Mouse (Mus musculus) 3134 (cell line): Measurements from ENCODE around the gene Cir1.

Source experiments
- DNase-seq: peaks from one replicate; pipeline ENCODE4 v3.0.0-alpha.2; 2011; ENCODE audit warnings: low spot score; ENCODE audit not compliant: insufficient read length; ENCODE audit errors: extremely low read depth

The Cir1 gene

DNA sequence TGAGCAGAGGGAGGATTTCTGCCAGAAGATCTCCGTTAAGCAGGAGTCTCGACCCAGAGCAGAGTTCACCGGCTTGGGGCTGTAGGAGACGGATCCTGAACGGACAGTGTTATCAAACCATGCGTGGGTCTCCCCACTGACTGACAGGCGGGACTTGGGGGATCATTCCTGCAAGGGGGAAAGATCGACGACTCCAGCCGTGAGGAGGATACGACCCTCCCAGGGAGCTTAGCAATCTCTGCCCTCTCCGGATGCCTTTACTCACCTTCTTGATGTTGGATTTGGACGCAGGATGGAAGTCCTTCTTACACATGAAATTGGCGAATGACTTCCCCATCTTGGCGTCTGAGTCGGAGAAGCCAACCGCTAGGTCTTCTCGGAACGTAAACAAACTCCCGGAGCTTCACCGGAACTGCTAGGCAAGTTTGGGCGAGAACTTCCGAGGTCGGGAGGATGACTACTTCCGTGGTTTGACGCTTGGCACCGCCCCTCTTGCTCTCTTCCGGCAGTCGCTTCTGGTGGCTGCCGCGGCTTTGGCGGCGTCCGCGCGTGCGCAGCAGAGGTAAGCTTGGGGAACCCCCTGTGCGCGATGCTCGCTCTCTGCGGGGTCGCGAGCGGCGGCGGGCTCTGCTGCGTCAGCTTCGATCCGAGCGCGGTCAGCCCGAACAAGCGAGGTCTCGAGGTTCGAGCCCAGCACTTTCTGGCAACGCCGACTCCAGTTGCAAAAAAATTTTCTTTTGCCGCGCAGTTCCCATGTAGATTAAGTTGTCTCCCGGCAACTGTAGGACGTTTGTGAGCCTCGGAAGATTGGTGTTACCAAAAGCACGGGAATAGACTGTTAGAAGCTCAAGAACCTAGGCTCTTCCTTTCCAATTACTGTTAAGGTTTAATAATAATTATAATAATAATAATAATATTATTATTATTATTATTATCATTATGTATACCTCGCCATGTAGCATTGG lies at the start of gene Cir1, which contains the start of gene Scrn3:
Cir1 (minus strand) TSS at position 550 of the 965 bp plus-strand sequence.
Scrn3 (plus strand) TSS at position 450 of the 965 bp plus-strand sequence.
- peak; percentile 96 for DNase-seq

- DNase-seq, result no peak
Measured at GRCm38 (mm10) chr2:73360536-73360935, 48.0 kb upstream of the Cir1 start.

DNA sequence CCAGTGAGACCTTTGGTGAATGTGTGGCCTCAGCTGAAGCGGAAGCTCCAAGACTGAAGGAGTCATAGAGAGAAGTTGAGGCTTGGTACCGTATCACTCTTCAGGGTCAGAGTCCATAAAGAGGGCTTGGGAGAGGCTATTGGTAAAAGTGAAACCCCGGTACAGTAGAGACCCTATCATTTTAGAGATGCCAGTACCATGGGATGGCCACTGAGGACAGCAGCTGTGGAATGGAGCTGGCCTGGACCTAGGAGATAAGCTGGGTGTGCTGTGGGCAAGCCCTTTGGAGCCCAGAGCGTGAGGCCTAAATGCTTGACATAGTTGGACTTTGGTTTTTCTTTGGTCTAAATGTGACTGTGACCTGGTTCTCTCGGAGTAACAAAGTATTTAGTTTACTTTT lies 47.4 kb upstream of the Cir1 start:
- no peak for DNase-seq

DNA sequence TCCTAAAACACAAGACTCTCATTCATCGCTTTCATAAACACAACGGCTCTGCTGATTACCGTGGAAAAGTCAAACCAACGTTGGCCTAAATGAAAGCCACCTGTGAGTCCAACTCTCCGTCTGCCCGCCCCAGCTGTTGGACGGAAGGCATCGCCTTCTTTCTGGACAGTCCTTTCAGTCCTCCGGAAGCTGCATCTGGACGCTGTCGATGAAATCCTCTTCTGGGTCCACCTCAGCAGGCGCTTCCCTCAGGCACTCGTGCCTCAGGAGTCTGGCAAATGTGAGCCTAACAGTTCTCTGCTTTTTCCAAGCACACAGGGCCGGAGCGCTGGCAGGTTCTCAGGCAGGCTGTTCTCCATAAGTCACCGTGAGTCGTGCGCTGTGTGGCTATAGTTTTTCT lies 44.5 kb upstream of the Cir1 start:
- no peak for DNase-seq

- DNase-seq, result no peak
Measured at GRCm38 (mm10) chr2:73351927-73352374, 39.5 kb upstream of the Cir1 start.

DNA sequence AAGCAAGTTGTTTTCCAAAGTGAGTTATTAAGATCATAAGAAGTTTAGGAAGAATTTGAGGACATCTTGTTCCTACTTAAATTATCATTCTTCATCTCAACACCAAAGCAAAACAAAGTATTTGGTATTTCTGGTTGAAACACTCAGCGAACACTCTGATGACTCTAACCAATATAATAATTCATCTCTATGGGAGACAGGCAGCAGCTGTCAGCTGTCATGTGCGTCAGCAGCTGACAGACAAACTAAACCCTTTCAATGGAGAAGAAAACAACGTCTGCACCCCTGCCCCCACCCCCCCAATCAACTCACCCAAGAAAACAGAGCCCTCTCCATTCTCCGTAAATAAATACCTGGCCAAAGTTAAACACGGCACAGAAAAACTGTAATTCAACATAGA lies 39.0 kb upstream of the Cir1 start:
- DNase-seq, result no peak

- DNase-seq, result no peak
Measured at GRCm38 (mm10) chr2:73348221-73348620, 35.7 kb upstream of the Cir1 start.

DNA sequence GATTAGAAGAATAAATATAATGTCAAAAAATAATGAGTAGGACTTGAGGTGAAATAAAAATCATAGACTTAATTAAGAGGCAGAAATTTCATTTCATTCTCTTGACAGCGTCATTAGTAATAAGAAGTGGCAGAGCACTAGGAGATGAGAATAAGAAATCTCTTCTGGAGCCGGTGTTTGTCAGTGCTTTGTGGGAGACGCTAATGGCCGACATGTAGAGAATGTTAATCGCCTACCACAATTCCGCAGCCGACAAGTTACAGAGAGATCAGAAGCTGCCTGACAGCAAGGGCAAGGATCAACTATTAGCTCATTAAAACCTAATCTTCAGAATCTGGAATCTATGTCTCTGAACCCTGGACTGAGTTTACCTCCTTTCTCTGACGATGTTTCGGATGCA lies 35.3 kb upstream of the Cir1 start:
- no peak for DNase-seq

- no peak for DNase-seq
Measured at GRCm38 (mm10) chr2:73347136-73347535, 34.6 kb upstream of the Cir1 start.

GRCm38 (mm10) chr2:73346345-73347086 lies 34.0 kb upstream of the Cir1 start:
- no peak for DNase-seq

- DNase-seq, result no peak
Measured at GRCm38 (mm10) chr2:73345204-73345603, 32.7 kb upstream of the Cir1 start.

DNA sequence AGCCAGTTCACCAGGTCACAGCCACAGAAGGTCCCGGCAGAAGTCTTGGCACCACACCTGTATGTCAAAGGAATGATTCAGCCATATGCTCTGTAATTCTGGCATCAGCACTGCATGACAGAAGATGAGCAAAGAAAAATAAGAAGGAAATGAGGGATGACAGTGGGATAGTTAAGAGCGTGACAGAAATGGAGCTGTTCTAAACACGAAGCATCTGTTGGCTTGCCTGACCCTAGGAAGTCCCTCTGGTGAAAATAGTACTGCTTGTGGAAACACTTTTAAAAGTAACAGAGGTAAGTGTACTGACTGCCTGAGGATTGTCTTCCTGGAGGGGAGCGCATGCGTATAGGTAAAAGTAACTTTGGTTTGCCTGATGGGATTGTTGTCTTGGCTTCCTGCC lies 31.2 kb upstream of the Cir1 start:
- DNase-seq, result no peak

DNA sequence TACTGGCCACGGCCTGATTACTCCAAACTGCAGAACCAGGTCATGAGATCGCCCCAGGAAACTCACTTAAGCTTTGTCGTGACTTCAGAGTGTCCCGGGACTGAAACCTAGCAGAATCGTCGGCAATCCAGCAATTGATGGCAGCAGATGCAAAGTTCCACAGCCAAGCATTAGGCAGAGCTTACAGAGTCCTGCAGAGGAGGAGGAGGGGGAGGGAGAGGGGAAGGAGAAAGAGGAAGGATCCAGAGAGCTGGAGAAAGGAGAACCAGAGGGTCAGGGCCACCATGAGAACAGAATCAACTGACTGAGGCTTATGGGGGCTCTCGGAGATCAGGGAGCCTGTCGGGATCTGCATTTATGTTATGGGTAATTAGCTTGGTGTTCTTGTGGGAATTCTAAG lies 25.9 kb upstream of the Cir1 start:
- DNase-seq, result no peak

DNA sequence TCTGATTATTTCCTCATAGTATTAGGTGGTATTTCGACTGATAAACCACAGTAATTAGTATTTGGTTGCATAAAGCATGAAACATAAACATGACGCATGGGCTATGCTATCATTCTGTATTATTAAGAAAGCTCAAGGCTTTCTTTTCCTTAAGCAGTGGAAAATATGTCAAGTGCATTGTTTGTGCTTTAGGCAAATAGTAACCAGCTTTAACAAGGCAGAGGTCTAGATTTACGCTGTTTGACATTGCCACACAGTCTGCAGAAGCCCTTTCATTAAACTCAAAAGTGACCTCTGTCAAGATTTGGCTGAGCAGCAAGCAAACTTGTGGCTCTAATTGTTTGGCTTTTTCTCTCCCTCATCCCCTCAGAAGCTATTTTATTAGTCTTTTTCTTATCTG lies 23.4 kb upstream of the Cir1 start:
- no peak for DNase-seq

GRCm38 (mm10) chr2:73325871-73326270 lies 13.4 kb upstream of the Cir1 start:
- no peak for DNase-seq

- no peak for DNase-seq
Measured at GRCm38 (mm10) chr2:73322991-73323390, 10.5 kb upstream of the Cir1 start.

DNA sequence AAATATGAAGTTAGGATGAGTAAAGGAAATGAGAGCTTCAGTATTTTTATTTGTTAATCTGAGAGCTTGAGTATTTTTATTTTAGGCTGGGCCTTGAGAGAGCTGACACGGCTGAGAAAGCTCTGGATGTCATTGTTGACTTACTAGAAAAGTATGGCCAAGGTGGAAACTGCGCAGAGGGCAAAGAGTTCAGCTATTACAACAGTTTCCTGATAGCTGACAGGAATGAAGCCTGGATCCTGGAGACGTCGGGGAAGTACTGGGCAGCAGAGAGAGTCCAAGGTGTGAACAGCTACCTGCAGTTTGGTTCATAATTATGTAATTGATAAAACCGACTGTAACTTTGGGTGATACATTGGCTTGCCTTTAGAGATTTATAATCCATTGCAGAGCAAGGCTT lies 6.7 kb upstream of the Cir1 start:
- DNase-seq, result no peak

GRCm38 (mm10) chr2:73317426-73317825 lies 4.9 kb upstream of the Cir1 start:
- DNase-seq, result no peak

DNA sequence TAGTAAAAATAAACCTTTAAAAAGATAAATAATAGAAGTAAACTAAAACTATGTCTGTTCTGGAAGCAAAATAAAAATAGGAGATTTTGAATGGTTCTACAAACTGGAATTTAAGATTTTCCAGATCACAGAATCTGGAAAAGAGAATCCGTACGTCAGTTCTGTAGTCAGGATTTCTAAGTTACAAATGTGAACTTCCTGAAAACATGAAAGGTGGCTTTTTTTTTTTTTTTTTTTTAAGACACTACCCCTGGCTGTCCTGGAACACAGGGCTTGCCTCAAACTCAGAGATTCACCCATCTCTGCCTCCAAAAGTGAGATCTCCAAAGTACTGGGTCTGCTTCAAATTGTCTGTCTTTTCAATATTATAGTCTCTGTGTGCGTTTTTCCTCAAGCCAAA lies 1.8 kb upstream of the Cir1 start:
- DNase-seq, result no peak

- peak; percentile 52 for DNase-seq
Measured at GRCm38 (mm10) chr2:73313117-73313501, 608 bp upstream of the Cir1 start.

GRCm38 (mm10) chr2:73306006-73306405 lies 6.5 kb downstream of the Cir1 start:
- no peak for DNase-seq

- DNase-seq, result no peak
Measured at GRCm38 (mm10) chr2:73304506-73304905, 8.0 kb downstream of the Cir1 start.
